Mouse (Mus musculus): ENCODE measurements around the gene Dnajb3. TPM values are rescaled to one million over a fixed set of nuclear protein-coding genes. Genes with fewer than 3 reads are reported as not detected.
"Not testable (repeated sequence)": the region's sequence is repeated elsewhere in the genome, so short reads cannot be mapped to it uniquely, and the experiment has no call there.

Gene Dnajb3
- polyA plus RNA-seq, 1 experiment from 2014 or later: 2.8 TPM

DNA sequence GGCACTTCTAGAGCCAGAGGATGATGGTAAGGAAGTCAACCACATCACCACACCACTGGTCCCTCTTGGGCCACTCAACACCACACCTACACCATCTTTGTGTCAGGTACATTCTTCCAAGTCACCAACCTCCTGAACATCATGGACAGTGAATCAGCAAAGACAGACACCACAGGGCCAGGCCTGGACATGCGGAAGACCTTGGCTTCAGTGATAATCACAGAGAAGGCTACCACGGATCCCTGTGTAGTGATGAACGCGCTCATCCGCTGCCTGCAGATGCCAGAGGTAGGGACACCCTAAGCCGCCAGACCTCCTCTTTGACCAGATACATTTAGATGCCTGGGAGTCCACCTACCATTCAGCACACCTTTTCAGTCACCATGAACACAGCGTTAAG is 22.5 kb upstream of the Dnajb3 start:
- H3K27ac ChIP-seq (ENCODE audit: low read length): no peak overlapping the region
- H3K36me3 ChIP-seq (ENCODE audit: control insufficient read depth, insufficient read depth): no peaks in the 10 kb centered on the region
- no peak overlapping the region for H3K9ac ChIP-seq (ENCODE audit: low read length)
- no peak overlapping the region for H3K4me3 ChIP-seq (ENCODE audit: low read length)
- no peaks in the 10 kb centered on the region for H3K4me1 ChIP-seq (ENCODE audit: control insufficient read depth, insufficient read depth, low read length)
- ATAC-seq (replicated peaks; ENCODE audit: extremely low read depth, insufficient read depth, low FRiP score): no peak
- H3K4me2 ChIP-seq (ENCODE audit: low read depth, low read length): no peak overlapping the region
- 65% methylated on average over 7 of the region's 7 CpGs for WGBS
- peaks cover 79% of the 10 kb centered on the region for H3K9me3 ChIP-seq (replicated peaks; ENCODE audit: control insufficient read depth, low read length)
- no peaks in the 10 kb centered on the region for H3K27me3 ChIP-seq (ENCODE audit: control insufficient read depth, insufficient read depth, low read length)

DNA sequence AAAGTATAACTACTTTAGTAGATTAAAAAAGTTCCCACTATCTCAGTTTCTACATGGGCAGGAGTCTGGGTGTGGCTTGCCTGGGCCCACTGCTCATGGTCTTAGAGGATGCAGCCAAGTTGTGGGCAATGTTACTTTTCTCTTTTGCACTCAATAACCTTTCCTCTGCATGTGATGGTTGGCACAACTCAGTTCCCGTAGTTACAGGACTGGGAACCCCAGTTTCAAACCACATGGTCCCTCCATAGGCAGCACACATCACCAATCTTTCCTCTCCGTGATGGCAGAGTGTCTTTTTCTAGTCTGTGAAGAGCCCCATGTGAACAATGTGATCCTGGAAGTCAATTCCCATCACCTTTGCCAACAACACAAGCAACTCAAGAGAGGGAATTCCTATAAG is 21.9 kb upstream of the Dnajb3 start:
- Histone ChIP-seq H3K27ac (ENCODE audit: low read length) (no peak overlapping the region), H3K4me2 (ENCODE audit: low read depth, low read length) (no peak overlapping the region), H3K4me3 (ENCODE audit: low read length) (no peak overlapping the region), H3K36me3 (ENCODE audit: control insufficient read depth, insufficient read depth) (no peaks in the 10 kb centered on the region), H3K9me3 (replicated peaks; ENCODE audit: control insufficient read depth, low read length) (peaks cover 72% of the 10 kb centered on the region), H3K27me3 (ENCODE audit: control insufficient read depth, insufficient read depth, low read length) (no peaks in the 10 kb centered on the region), H3K9ac (ENCODE audit: low read length) (no peak overlapping the region), H3K4me1 (ENCODE audit: control insufficient read depth, insufficient read depth, low read length) (no peaks in the 10 kb centered on the region)
- no peak for ATAC-seq (replicated peaks; ENCODE audit: extremely low read depth, insufficient read depth, low FRiP score)
- 48% methylated on average over 2 of the region's 2 CpGs for WGBS

DNA sequence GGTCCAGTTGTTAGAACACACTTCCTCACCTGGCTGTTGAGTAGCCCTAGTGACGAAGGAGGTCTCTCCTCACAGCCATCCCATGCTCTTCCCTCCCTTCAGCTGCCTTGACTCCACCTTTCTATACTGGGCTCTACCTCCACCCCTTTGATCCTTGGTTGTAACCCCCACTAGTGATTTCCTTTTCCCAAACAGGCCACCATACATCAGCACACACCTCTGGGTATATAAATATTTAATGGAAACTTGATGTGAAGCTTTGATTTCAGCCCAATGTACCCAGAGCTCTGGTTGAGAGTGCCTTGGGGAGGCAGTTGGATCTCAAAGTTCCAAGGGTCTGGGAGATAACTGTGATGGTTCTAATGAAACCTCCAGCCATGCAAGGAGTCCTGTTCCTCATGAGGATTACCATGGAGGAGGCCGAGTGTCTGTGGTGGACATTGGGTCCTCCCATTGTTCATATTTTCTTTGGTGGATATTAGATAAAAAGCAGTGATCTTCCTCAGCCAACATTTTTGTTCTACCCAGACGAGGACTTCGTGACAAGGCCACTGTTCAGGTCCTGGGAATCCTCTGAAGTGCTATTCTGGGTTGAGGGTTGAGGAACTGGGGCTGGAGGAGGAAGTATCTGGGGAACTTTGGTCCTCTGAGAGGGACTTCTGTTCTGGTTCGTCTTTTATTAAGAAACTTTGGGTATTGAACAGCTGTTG is 21.2 kb upstream of the Dnajb3 start, which contains the start of gene Mroh2a:
Mroh2a (plus strand) TSS at position 317 of the 710 bp plus-strand sequence.
- ATAC-seq (replicated peaks; ENCODE audit: extremely low read depth, insufficient read depth, low FRiP score): no peak
- no peak within 1 kb of the TSS for H3K9ac ChIP-seq (ENCODE audit: low read length)
- H3K4me3 ChIP-seq (ENCODE audit: low read length): no peak within 1 kb of the TSS
- no peaks in the 10 kb centered on the region for H3K27me3 ChIP-seq (ENCODE audit: control insufficient read depth, insufficient read depth, low read length)
- H3K4me2 ChIP-seq (ENCODE audit: low read depth, low read length): no peak within 1 kb of the TSS
- H3K4me1 ChIP-seq (ENCODE audit: control insufficient read depth, insufficient read depth, low read length): no peaks in the 10 kb centered on the region
- no peak within 1 kb of the TSS for H3K27ac ChIP-seq (ENCODE audit: low read length)
- no peaks in the 10 kb centered on the region for H3K36me3 ChIP-seq (ENCODE audit: control insufficient read depth, insufficient read depth)
- 47% methylated on average over 5 of the region's 5 CpGs for WGBS
- peaks cover 68% of the 10 kb centered on the region for H3K9me3 ChIP-seq (replicated peaks; ENCODE audit: control insufficient read depth, low read length)

DNA sequence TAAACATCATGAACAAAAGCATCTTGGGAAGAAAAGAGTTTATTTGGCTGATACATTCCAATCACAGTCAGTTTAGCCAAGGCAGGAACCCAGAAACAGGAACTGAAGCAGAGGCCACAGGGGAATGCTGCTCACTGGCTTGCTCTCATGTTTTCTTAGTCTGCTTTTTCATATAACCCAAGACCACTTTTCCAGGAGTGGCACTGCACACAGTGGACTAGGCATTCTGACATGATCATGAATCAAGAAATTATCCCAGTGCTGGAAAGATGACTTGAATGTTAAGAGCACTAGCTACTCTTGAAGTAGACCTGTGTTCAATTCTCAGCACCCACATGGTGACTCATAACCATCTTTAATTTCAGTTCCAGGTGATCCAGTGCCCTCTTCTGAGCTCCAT is 20.2 kb upstream of the Dnajb3 start:
- Histone ChIP-seq H3K36me3 (ENCODE audit: control insufficient read depth, insufficient read depth) (no peaks in the 10 kb centered on the region), H3K4me1 (ENCODE audit: control insufficient read depth, insufficient read depth, low read length) (no peaks in the 10 kb centered on the region), H3K4me3 (ENCODE audit: low read length) (no peak overlapping the region), H3K9me3 (replicated peaks; ENCODE audit: control insufficient read depth, low read length) (peaks cover 57% of the 10 kb centered on the region), H3K27me3 (ENCODE audit: control insufficient read depth, insufficient read depth, low read length) (no peaks in the 10 kb centered on the region), H3K27ac (ENCODE audit: low read length) (no peak overlapping the region), H3K4me2 (ENCODE audit: low read depth, low read length) (no peak overlapping the region), H3K9ac (ENCODE audit: low read length) (no peak overlapping the region)
- no peak for ATAC-seq (replicated peaks; ENCODE audit: extremely low read depth, insufficient read depth, low FRiP score)

DNA sequence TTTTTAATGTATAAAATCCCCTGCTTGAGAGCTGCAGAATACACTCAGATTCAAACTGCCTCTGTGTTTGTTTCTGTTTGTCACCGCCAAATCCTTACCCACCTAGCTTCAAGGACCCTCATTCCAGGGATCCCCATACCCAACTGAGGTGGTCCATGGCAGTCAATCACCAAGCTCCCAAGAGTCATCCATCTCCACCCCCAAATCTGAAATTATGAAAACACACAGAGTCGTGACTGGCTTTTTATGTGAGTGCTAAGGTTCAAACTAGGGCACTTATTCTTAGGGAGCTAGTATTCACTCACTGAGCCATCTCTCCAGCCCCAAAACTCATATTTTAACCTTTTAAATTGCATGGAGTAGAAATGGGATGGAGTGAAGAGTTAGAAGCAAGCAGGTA is 19.7 kb upstream of the Dnajb3 start:
- not testable (repeated sequence) for H3K27ac ChIP-seq (ENCODE audit: low read length); H3K4me2 ChIP-seq (ENCODE audit: low read depth, low read length); H3K27me3 ChIP-seq (ENCODE audit: control insufficient read depth, insufficient read depth, low read length); H3K4me1 ChIP-seq (ENCODE audit: control insufficient read depth, insufficient read depth, low read length); H3K4me3 ChIP-seq (ENCODE audit: low read length); ATAC-seq (replicated peaks; ENCODE audit: extremely low read depth, insufficient read depth, low FRiP score); H3K9ac ChIP-seq (ENCODE audit: low read length); H3K36me3 ChIP-seq (ENCODE audit: control insufficient read depth, insufficient read depth)
- 36% methylated on average over 2 of the region's 2 CpGs for WGBS
- peaks cover 53% of the 10 kb centered on the region for H3K9me3 ChIP-seq (replicated peaks; ENCODE audit: control insufficient read depth, low read length)

DNA sequence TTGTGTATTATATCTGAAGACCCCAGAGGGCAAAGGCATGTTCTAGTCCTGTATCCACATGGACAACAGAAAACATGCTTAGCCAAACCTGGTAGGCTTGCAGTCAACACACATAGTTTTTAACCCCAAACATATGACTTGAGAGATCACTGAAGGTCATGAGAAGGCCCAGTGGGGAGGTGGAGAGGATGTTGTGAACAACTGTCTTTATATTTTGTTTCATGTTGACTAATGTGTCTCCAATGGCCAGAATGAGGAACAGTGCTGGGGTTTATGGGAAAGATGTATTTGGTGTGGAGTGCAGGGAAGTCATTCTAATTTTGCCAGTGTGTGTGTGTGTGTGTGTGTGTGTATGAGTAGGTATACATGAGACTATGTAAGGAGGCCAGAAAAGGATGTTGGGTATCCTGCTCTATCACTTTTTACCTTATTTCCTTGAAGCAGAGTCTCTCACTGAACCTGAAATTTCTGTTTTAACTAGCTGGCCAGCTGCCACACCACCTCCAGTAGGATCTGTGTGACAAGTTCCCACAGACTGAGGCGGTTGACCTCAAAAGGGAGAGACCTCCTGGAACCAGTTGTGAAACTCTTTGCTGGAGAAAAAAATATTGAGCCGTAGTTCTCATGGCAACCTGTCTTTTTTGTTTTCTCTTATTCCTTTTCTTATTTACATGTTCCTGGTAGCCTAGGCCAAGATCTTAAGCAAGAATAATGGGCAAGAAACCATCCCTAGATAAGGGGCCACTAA is 18.6 kb upstream of the Dnajb3 start:
- H3K9ac ChIP-seq (ENCODE audit: low read length): no peak overlapping the region
- WGBS: 61% methylated on average over 2 of the region's 2 CpGs
- no peaks in the 10 kb centered on the region for H3K27me3 ChIP-seq (ENCODE audit: control insufficient read depth, insufficient read depth, low read length)
- H3K4me1 ChIP-seq (ENCODE audit: control insufficient read depth, insufficient read depth, low read length): no peaks in the 10 kb centered on the region
- H3K9me3 ChIP-seq (replicated peaks; ENCODE audit: control insufficient read depth, low read length): peaks cover 42% of the 10 kb centered on the region
- H3K4me2 ChIP-seq (ENCODE audit: low read depth, low read length): no peak overlapping the region
- no peak for ATAC-seq (replicated peaks; ENCODE audit: extremely low read depth, insufficient read depth, low FRiP score)
- no peaks in the 10 kb centered on the region for H3K36me3 ChIP-seq (ENCODE audit: control insufficient read depth, insufficient read depth)
- no peak overlapping the region for H3K4me3 ChIP-seq (ENCODE audit: low read length)
- H3K27ac ChIP-seq (ENCODE audit: low read length): no peak overlapping the region

DNA sequence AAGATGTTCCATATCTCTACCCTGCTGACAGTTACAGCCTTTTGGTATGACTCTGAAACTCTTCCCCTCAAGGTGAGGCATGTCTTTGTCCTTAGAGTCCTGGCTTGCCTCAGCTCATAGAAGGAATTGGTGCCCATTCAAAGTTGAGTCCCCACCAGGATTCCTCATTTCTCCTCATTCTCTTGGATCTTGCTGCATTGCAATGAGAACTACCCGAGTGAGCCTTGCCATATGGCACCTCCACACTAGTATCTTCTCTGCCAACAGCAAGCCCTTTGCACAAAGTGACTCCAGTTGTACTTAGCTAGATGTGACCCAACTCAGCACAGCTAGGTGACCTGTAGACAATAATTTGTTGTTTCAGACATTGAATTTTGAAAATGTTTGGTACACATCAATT is 18.0 kb upstream of the Dnajb3 start:
- Histone ChIP-seq H3K9ac (ENCODE audit: low read length) (no peak overlapping the region), H3K27me3 (ENCODE audit: control insufficient read depth, insufficient read depth, low read length) (no peaks in the 10 kb centered on the region), H3K4me1 (ENCODE audit: control insufficient read depth, insufficient read depth, low read length) (no peaks in the 10 kb centered on the region), H3K36me3 (ENCODE audit: control insufficient read depth, insufficient read depth) (no peaks in the 10 kb centered on the region), H3K4me2 (ENCODE audit: low read depth, low read length) (no peak overlapping the region), H3K4me3 (ENCODE audit: low read length) (no peak overlapping the region), H3K9me3 (replicated peaks; ENCODE audit: control insufficient read depth, low read length) (peaks cover 36% of the 10 kb centered on the region), H3K27ac (ENCODE audit: low read length) (no peak overlapping the region)
- WGBS: 36% methylated on average over 1 of the region's 1 CpGs
- no peak for ATAC-seq (replicated peaks; ENCODE audit: extremely low read depth, insufficient read depth, low FRiP score)

DNA sequence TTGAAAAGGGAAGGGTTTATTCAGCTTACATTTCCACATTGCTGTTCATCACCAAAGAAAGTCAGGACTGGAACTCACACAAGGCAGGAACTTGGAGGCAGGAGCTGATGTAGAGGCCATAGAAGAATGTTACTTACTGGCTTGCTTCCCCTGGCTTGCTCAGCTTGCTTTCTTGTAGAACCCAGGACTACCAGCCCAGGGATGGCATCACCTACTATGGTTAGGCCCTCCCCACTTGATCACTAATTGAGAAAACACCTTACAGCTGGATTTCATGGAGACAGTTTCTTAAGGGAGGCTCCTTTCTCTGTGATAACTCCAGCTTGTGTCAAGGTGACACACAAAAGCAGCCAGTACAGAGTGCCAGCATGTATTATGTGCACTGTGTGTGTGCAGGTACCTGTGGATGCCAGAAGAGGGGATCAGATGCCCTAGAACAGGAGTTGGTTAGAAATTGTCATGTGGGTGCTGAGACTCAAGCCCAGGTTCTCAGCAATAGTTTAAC is 17.5 kb upstream of the Dnajb3 start:
- not testable (repeated sequence) for ATAC-seq (replicated peaks; ENCODE audit: extremely low read depth, insufficient read depth, low FRiP score); H3K36me3 ChIP-seq (ENCODE audit: control insufficient read depth, insufficient read depth); H3K9ac ChIP-seq (ENCODE audit: low read length); H3K4me3 ChIP-seq (ENCODE audit: low read length); H3K27ac ChIP-seq (ENCODE audit: low read length); H3K4me1 ChIP-seq (ENCODE audit: control insufficient read depth, insufficient read depth, low read length); H3K27me3 ChIP-seq (ENCODE audit: control insufficient read depth, insufficient read depth, low read length); H3K4me2 ChIP-seq (ENCODE audit: low read depth, low read length)
- peaks cover 31% of the 10 kb centered on the region for H3K9me3 ChIP-seq (replicated peaks; ENCODE audit: control insufficient read depth, low read length)

DNA sequence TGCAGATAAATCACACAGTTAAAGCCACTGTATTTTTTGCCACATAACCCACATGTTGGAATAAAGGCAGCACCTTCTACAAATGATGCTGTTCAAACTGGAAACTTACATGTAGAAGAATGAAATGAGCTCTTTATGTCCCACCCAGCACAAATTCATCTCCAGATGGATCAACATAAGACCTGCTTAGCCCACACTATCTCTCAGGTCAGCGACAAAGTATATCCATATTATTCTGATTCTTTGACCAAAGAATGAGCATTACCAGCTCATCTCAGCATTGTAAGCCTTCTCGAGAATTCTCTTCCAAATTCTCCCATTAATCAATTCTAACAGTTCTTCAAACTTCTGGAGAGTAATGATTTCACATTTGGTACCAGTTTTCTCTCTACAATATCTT is 16.6 kb upstream of the Dnajb3 start:
- H3K27ac ChIP-seq (ENCODE audit: low read length): no peak overlapping the region
- H3K27me3 ChIP-seq (ENCODE audit: control insufficient read depth, insufficient read depth, low read length): no peaks in the 10 kb centered on the region
- no peaks in the 10 kb centered on the region for H3K36me3 ChIP-seq (ENCODE audit: control insufficient read depth, insufficient read depth)
- WGBS: 48% methylated on average over 2 of the region's 2 CpGs
- ATAC-seq (replicated peaks; ENCODE audit: extremely low read depth, insufficient read depth, low FRiP score): no peak
- H3K4me3 ChIP-seq (ENCODE audit: low read length): no peak overlapping the region
- H3K9ac ChIP-seq (ENCODE audit: low read length): no peak overlapping the region
- H3K4me2 ChIP-seq (ENCODE audit: low read depth, low read length): no peak overlapping the region
- no peaks in the 10 kb centered on the region for H3K4me1 ChIP-seq (ENCODE audit: control insufficient read depth, insufficient read depth, low read length)
- H3K9me3 ChIP-seq (replicated peaks; ENCODE audit: control insufficient read depth, low read length): peaks cover 28% of the 10 kb centered on the region

Data from heart, embryonic 16.5 days (tissue).